Mouse (Mus musculus) Muller cell, postnatal 12 days (primary cell): ENCODE results near the gene Cdk2ap2.
"Not testable (repeated sequence)": the region's sequence is repeated elsewhere in the genome, so short reads cannot be mapped to it uniquely, and the experiment has no call there.

Experiments
- DNase-seq: peaks from one replicate; pipeline ENCODE4 v3.0.0-alpha.2; 2015; ENCODE audit errors: inconsistent ontology term

The Cdk2ap2 gene

GRCm38 (mm10) chr19:4066877-4067276 is 30.1 kb upstream of the Cdk2ap2 start:
- no peak for DNase-seq

GRCm38 (mm10) chr19:4068242-4068641 is 28.7 kb upstream of the Cdk2ap2 start:
- not testable (repeated sequence) for DNase-seq

DNA sequence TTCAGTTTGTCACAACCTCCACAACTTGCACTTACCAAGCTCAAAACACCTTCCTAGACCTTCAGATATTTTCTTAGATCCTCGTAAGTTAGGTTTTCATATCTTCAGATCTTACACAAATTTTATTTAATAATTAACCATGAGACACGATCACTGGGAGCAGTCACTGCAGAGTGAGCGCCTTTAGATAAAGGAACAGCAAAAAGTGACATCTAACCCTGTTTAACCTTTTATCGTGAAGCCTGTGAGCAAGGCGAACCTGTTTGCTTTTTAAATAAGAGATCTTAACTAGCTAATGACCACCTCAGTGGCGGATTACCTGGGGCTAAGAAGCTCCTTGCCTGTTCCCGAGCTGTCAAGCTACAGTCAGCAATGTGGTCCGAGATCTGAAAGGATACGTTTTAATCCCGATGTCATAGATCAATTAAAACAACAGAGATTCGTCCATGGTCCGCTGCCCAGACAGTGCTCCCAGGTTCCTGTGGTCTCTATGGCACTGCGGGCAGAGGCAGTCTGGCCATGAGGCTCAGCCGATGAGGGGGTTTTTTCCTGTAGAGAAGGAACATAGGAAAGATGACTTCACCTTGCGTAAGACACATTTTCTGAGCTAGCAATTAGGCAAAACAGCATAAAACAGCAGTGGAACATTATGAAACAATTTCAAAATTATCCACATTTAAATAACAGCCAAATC is 28.1 kb upstream of the Cdk2ap2 start:
- DNase-seq: no peak

DNA sequence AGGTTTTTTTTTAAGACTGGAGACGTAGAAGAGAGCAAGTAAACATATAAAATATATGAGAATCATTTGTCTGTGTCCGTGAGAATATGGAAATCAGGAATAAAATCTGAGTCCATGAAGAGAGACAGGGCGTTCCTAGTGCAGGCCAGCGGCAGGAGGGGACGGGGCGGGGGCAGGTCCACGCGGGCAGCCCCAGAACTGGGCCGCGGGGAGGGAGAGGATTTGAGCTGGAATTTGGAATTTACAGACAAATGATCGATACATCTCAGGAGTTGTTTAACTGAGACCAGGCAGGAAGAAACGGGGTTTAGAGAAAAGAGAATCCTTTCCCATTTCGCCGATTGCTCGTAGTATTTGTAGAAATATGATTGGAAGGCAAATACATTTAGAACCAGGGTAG is 26.7 kb upstream of the Cdk2ap2 start:
- no peak for DNase-seq

DNA sequence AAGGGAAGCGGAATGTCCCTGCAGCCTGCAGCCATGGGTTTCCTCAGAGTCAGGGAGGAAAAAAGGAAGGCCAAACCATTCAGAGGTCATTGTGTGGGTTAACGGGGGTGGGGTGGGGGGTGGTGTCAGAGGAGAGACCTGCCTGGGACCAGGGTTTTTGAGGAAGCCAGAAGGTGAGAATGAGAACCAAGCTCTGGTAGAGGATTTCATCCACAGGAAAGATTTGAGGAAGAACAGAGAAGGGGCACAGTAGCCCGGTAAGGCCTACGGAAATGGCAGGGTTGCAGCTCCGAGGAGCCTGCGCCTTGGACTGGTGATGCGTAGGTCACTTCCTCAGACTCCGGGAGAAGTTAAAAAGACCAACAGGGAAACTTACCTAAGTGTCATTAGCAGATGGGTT is 26.2 kb upstream of the Cdk2ap2 start:
- no peak for DNase-seq

- DNase-seq: no peak
These were observed 25.6 kb upstream of the Cdk2ap2 start for GRCm38 (mm10) chr19:4071406-4071805.

DNA sequence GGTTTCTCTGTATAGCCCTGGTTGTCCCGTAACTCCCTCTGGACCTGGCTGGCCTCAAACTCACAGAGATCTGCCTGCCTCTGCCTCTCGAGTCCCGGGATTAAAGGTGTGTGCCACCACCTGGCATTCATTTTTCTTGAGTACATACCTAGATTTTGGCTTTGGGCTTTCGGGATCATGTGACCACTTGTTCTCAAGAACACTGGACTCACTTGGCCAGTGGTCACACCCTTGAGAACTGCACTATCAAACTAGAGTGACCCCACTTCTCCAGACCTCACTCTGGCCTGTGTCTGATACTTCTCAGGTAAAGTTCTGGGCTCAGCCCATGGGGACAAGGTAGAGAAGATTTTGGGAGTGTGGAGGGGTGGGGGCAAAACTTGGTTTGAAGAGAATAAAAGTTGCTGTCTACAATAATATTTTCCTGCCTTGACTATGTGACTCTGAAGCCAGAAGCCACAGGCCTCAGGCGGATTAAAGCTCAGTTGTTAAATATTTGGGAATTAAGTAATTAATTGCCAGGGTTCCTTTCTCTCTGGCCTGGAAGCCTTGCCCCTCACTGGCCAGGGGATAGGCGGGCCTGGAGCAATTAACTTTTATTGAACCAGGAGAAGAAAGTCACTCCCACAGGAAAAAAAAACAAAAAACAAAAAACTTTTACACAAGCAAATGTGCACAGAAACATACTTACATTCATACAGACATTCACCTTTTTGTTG is 24.1 kb upstream of the Cdk2ap2 start:
- no peak for DNase-seq

GRCm38 (mm10) chr19:4075531-4075930 is 21.5 kb upstream of the Cdk2ap2 start:
- no peak for DNase-seq

GRCm38 (mm10) chr19:4079594-4079993 is 17.4 kb upstream of the Cdk2ap2 start:
- DNase-seq: no peak

- no peak for DNase-seq
These were observed 16.4 kb upstream of the Cdk2ap2 start for GRCm38 (mm10) chr19:4080511-4081009.

DNA sequence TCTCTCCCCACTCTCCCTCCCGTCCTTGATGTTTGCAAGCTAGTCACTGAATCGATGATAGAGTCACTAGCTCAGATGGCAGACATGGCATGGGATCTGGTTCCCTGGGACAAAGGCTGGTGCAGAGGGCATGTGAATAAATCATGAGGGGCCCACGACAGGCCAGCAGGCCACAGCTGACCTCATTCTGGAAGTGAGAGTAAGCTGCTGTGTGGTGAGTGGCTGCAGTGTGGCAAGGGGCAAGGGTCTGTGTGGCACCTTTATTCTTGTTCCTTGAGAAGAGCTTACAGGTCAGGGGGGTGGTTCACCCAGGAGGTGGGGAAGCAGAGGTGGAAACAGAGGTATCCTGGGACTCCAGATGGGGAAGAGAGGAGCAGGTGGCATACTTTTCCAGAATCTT is 15.6 kb upstream of the Cdk2ap2 start, which contains the start of gene Cabp2:
Gene Cabp2 (plus strand): TSS at position 185 of the 400 bp plus-strand sequence.
- no peak for DNase-seq

DNA sequence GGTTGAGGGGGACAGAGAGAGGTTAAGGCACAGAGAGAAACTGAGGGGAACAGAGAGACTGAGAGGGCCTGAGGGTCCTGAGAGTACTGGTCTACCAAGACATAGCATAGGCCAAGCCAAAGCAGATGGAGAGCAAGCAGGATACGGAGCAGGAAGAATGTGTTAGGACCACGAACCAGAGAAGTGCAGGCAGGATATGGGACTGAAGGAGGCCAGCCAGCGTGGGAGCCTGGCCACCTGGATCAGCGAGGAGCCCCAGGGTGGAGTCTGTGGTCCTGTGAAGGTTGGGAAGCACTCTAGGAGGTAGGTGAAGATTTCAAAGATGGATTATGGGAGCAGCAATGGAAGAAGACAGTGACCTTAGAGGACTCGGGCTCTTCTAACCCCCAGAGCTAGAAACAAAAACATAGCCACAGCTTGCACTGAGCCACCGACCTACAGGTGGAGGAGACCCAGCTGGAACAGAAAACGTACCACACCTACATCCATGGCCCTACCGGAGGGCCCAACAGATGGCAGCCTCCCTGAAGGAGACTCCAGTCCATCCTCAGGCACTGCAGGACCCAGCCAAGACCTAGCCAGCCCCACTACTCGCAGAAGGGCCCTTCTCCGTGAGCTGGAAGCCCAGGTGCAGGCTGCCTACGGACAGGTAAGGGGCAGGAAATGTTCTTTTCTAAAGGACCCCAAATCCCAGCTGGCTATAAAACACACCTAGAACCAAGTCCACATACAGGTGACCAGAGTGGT is 14.6 kb upstream of the Cdk2ap2 start:
- DNase-seq: no peak

DNA sequence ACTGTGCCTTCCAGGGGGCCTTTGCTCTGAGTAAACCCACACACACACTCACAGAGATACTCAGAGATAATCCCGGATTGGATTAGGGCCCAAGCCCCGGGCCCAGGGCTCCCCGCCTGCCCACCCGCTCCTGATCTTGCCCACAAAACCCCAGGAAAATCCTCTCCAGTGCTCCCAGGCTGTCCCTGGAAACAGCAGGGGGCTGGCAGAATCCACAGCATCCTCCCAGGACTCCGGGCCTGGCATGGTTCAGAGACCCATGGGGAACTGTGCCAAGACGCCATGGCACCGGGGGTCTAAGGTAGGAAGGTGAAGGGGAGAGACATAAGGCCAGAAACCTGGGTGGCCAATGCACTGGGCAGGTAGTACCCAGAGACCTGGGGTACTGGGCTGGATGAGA is 13.7 kb upstream of the Cdk2ap2 start:
- DNase-seq: no peak

- no peak for DNase-seq
These were observed 13.2 kb upstream of the Cdk2ap2 start for GRCm38 (mm10) chr19:4083826-4084225.

DNA sequence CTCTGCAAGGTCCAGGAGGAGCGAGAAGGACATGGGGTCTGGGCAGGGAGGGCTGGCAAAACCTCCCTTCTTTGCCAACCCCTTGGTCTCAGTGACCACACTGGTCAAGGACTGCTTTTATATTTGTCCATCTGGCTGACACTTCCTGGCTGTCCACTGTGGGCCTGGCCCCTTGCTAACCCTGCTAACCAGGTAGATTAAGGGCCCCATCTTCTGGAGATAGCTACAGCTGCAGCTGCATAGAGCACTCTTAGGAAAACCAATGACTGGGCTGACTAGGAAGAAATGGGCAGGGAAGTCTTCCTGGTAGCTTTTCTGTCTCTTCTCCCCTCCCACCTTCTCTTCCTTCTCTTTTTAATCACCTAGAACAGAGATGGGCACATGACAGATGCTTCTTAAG is 12.0 kb upstream of the Cdk2ap2 start:
- no peak for DNase-seq

GRCm38 (mm10) chr19:4086156-4086555 is 10.8 kb upstream of the Cdk2ap2 start:
- no peak for DNase-seq

- DNase-seq: no peak
These were observed 9.9 kb upstream of the Cdk2ap2 start for GRCm38 (mm10) chr19:4087090-4087489.

- DNase-seq: no peak
These were observed 8.8 kb upstream of the Cdk2ap2 start for GRCm38 (mm10) chr19:4088146-4088545.

DNA sequence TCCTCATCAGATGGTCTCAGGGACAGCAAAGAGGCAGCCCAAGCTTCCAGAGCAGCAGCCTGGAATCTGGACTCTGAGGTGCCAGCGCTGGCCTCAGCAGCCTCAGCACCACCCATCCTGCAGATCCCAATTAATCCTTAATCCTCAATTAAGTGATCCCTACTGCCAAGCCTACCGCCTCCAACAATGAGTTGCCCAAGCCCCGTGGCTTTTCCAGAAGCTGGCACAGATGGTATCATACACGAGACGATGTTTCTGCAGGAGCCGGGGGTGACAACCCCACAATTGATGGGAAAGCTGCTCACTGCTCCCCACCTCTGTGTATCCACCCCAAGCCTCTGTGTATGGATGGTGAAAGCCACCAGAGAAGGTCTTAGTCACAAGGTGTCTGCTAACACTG is 7.9 kb upstream of the Cdk2ap2 start:
- DNase-seq: no peak

- DNase-seq: no peak
These were observed 6.5 kb upstream of the Cdk2ap2 start for GRCm38 (mm10) chr19:4090446-4090845.

- no peak for DNase-seq
These were observed 5.6 kb upstream of the Cdk2ap2 start for GRCm38 (mm10) chr19:4091383-4091782.

DNA sequence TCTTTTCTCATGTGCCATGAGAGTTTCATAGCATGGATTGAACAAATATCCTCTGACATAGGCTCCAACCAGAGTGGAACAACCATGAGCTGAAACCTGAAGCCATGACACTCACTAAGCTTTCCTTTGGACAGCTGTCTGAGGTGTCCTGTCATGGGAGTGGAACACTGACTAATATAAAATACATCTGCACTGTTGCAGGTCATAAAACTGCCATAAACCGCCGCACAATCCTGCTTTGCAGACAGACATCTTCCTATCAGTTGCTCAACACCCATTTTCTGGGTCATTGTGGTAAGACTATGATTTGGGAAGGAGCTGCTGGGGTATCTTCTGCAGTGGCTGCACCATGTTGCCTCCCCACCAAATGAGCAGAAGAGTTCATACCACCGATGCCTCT is 4.2 kb upstream of the Cdk2ap2 start:
- DNase-seq: no peak
